Mouse (Mus musculus) stomach, postnatal 0 days (tissue): ENCODE results near the gene Itm2c. TPM values are rescaled to one million over a fixed set of nuclear protein-coding genes. Genes with fewer than 3 reads are reported as not detected.

Experiments
- ATAC-seq: fragments of 200-750 bp; cut with Nextera tagmentation; 2 replicates; pipeline ENCODE4 v1.8.0; 2017; ENCODE audit not compliant: low FRiP score, low TSS enrichment
- DNase-seq: peaks from one replicate; pipeline ENCODE4 v3.0.0-alpha.2; 2016; ENCODE audit warnings: low spot score
- H3K27ac ChIP-seq: fragments of 300-500 bp; sonication (generic); replicated peaks from 2 replicates; pipeline ENCODE4 v1.5.1; 2014; ENCODE audit warnings: mild to moderate bottlenecking, control low read depth
- H3K27me3 ChIP-seq: fragments of 300-500 bp; sonication (generic); 2 replicates; pipeline ENCODE4 v1.6.1; 2014; ENCODE audit warnings: low read length; ENCODE audit not compliant: control insufficient read depth, insufficient read depth
- H3K36me3 ChIP-seq: fragments of 300-500 bp; sonication (generic); 2 replicates; pipeline ENCODE4 v1.6.1; 2014; ENCODE audit warnings: low read length, mixed read lengths; ENCODE audit not compliant: control insufficient read depth, insufficient read depth
- H3K4me1 ChIP-seq: fragments of 300-500 bp; sonication (generic); replicated peaks from 2 replicates; pipeline ENCODE4 v1.6.1; 2014; ENCODE audit warnings: antibody characterized with exemption; ENCODE audit not compliant: control insufficient read depth, insufficient read depth
- H3K4me2 ChIP-seq: fragments of 300-500 bp; sonication (generic); replicated peaks from 2 replicates; pipeline ENCODE4 v1.6.1; 2014; ENCODE audit warnings: low read depth, mild to moderate bottlenecking, control low read depth, moderate library complexity
- H3K4me3 ChIP-seq: fragments of 300-500 bp; sonication (generic); 2 replicates; pipeline ENCODE4 v1.5.1; 2014; ENCODE audit warnings: low read depth, low read length, control low read depth
- H3K9ac ChIP-seq: fragments of 300-500 bp; sonication (generic); 2 replicates; pipeline ENCODE4 v1.6.1; 2014; ENCODE audit warnings: mild to moderate bottlenecking, low read length, control low read depth, mixed read lengths
- H3K9me3 ChIP-seq: fragments of 300-500 bp; sonication (generic); 2 replicates; pipeline ENCODE4 v1.6.1; 2016; ENCODE audit warnings: low read length; ENCODE audit not compliant: control insufficient read depth
- CTCF ChIP-seq: IDR thresholded peaks from 2 replicates; pipeline ENCODE4 v1.5.1; 2016; ENCODE audit warnings: antibody characterized with exemption, low read depth, mild to moderate bottlenecking, moderate library complexity
- EP300 ChIP-seq: optimal IDR thresholded peaks from 2 replicates; pipeline ENCODE3; 2016; ENCODE audit warnings: antibody characterized with exemption
- WGBS: fragments of 180-500 bp; shearing (Covaris S2); extraction: QIAGEN DNeasy Blood & Tissue Kit; methylation state at CpG from one replicate; pipeline ENCODE4 v1.1.7; 2014; 5-methylcytosine and 5-hydroxymethylcytosine counted together
- polyA plus RNA-seq: library from polyadenylated mRNA; unstranded; fragments of >200 nt; fragmentation: Nextera tagmentation; extraction: Ambion mirVana; gene quantifications from 2 replicates; pipeline ENCODE4 v1.2.1, GENCODE M21; 2015

Gene Itm2c
- polyA plus RNA-seq, 1 experiment from 2014 or later, result 134 TPM

DNA sequence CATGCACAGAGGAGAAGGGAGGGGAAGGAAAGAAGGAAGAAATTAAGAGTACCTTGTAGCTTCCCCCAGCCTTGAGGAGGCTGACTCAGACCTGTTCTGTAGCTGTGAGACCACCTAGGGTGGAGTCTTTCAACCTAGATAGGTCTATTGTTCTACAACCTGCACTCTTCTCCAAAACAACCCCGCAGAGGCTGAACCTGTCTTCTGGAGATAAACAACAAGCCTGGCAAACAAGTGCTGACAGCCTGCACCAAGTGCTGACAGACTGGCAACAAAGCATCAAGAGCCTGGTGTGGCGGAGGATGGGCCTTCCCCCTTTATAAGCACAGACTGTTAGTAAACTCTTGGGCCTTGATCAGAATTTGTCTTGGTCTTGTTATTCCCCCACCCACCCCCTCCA lies 23.5 kb upstream of the Itm2c start:
- H3K4me1 ChIP-seq, result no peaks in the 10 kb centered on the region
- no peak for ATAC-seq
- H3K9ac ChIP-seq, result no peak overlapping the region
- no peaks in the 10 kb centered on the region for H3K9me3 ChIP-seq
- H3K27me3 ChIP-seq, result no peaks in the 10 kb centered on the region
- no peak for TF ChIP-seq EP300
- no peak for TF ChIP-seq CTCF
- no peaks in the 10 kb centered on the region for H3K36me3 ChIP-seq
- no peak overlapping the region for H3K27ac ChIP-seq
- no peak for DNase-seq
- WGBS, result 67% methylated on average over 2 of the region's 2 CpGs
- no peak overlapping the region for H3K4me3 ChIP-seq
- no peak overlapping the region for H3K4me2 ChIP-seq

DNA sequence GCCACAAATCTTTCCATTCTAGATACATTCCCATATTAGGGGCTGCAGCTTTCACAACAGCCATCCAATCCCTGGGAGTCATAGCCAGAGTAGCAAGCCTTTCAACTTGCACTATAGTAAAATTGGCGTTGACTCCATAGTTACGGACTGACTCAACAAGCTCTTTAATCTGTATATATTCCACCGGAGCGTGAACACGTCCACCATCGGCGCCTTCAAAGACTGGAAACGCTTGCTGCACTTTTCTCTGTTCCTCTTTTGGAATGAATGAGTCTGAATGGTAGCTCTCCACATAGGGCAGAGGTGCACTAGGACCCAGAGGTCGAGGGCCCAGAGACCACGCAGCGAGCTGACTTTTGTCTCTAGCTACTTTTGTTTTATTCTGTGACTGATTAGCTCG lies 12.1 kb upstream of the Itm2c start:
- H3K27me3 ChIP-seq, result no peaks in the 10 kb centered on the region
- DNase-seq (no peak), ATAC-seq (no peak)
- H3K9me3 ChIP-seq, result 0 out of 2 replicates have a peak, but pooled peaks cover 2% of the 10 kb centered on the region
- no peaks in the 10 kb centered on the region for H3K36me3 ChIP-seq
- H3K9ac ChIP-seq, result no peak overlapping the region
- H3K4me1 ChIP-seq, result no peaks in the 10 kb centered on the region
- WGBS, result 92% methylated on average over 12 of the region's 12 CpGs
- no peak overlapping the region for H3K4me3 ChIP-seq
- TF ChIP-seq EP300, result no peak
- TF ChIP-seq CTCF, result no peak
- H3K4me2 ChIP-seq, result no peak overlapping the region
- H3K27ac ChIP-seq, result no peak overlapping the region

DNA sequence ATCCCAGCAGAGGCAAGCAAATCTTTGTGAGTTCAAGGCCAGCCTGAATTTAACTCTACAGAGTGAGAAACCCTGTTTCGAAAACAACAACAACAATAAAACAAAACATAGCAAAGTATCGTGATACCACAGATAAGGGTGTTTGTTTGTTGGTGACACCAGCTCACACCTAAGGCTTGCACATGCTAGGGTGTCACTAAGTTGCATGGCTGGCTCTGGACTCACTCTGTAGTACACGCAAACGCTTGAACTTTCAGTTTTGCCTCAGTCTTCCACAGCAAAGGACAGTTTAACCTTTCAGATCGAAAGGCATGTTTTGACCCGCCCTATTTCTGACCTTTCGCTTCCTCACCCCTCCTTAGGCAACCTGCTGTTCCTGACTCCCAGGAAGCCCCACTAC lies 6.9 kb upstream of the Itm2c start:
- WGBS, result 79% methylated on average over 7 of the region's 7 CpGs
- ATAC-seq (no peak), DNase-seq (no peak)
- Histone ChIP-seq H3K36me3 (no peaks in the 10 kb centered on the region), H3K4me1 (no peaks in the 10 kb centered on the region), H3K9me3 (no peaks in the 10 kb centered on the region), H3K9ac (no peak overlapping the region), H3K27ac (no peak overlapping the region), H3K4me3 (no peak overlapping the region), H3K27me3 (no peaks in the 10 kb centered on the region), H3K4me2 (no peak overlapping the region)
- TF ChIP-seq CTCF (no peak), EP300 (no peak)

DNA sequence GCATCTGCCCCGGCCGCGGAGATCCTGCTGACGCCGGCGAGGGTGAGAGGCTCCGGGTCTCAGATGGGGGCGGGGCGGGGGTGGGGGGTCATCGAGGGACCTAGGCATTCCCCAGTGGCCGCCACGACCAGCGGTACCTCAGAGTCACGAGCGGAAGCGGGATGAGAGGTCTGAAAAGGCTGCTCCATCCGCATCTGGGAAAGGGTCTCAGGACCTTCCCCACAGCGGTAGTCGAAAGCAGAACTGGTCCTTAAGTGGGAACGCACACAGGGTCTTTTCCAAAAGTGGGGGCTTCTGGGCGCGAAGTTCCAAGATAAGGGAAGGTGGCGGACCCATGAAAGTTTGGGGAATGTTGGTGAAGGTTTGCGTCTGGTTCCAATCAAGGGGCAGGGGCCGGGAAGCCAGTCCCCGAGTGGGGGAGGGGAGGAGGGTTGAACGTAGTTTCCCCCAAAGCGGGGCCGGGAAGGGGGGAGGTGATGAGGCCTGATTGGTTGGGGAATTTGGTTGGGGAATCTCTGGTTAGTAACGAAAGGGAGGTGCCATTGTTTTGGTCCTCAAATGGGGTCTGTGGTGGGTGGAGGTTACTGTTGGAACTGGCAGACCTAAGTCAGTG lies 773 bp downstream of the Itm2c start:
- Histone ChIP-seq H3K9ac (peak overlapping the region; percentile 82), H3K27ac (peak overlapping the region; percentile 86), H3K4me1 (peaks cover 17% of the 10 kb centered on the region; the same call in 1 of the 2 replicates), H3K27me3 (no peaks in the 10 kb centered on the region), H3K4me2 (peak overlapping the region; percentile 66), H3K9me3 (no peaks in the 10 kb centered on the region), H3K4me3 (peak overlapping the region; percentile 89), H3K36me3 (no peaks in the 10 kb centered on the region)
- WGBS, result under 1% methylated on average over 30 of the region's 30 CpGs
- DNase-seq, result peak; percentile 36
- 0 out of 2 replicates have a peak, but pooled peaks have one; percentile 1 for ATAC-seq
- no peak for TF ChIP-seq CTCF
- no peak for TF ChIP-seq EP300

DNA sequence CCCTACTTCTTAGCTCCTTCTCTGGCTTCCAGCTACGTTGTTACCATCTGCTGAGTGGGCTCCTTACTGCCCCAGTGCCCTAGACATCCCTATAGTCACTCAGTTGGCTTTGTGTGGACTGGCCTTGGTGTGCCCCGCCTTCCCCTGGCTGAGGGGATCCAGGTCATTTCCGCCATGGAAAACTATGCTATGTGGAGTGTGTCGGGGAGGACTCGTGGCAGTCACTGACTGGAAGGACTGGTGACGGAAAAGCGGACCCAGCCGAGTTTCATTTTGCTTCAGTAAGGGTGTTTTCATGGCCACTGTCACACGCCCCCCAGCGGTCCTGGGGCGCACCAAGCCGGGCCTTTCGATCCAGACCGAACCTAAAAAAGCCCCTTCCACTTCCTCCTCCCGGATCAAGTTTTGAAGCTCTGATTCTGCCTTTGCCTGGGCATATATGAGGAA lies 1.3 kb downstream of the Itm2c start:
- Histone ChIP-seq H3K36me3 (no peaks in the 10 kb centered on the region), H3K4me2 (peak overlapping the region; percentile 66), H3K27me3 (no peaks in the 10 kb centered on the region), H3K9me3 (no peaks in the 10 kb centered on the region), H3K9ac (peak overlapping the region; percentile 82), H3K4me1 (peaks cover 22% of the 10 kb centered on the region; the same call in 1 of the 2 replicates), H3K4me3 (peak overlapping the region; percentile 89), H3K27ac (peak overlapping the region; percentile 86)
- ATAC-seq (peak; percentile 75), DNase-seq (peak; percentile 73)
- no peak for TF ChIP-seq EP300
- TF ChIP-seq CTCF, result peak; percentile 63
- WGBS, result 5% methylated on average over 15 of the region's 15 CpGs

DNA sequence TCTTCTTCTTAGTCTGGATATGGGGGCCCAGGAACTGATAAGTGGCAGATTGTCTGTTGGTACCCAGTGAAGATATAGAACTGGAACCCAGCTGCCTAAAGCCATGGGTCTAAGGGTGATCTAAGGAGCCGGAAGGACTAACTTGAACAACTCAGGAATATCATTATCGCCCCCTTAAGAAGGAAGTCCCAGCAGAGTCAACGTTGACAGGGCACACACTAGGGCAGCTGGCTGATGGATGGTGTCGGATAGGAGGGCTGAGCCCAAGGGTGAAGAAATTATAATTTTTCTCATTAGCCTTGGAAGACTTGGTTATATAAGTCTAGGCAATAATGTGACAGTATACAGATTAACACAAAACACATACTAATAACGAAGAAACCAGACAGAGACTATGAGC lies 2.0 kb downstream of the Itm2c start:
- Histone ChIP-seq H3K27ac (peak overlapping the region; percentile 86), H3K9me3 (no peaks in the 10 kb centered on the region), H3K4me2 (peak overlapping the region; percentile 66), H3K4me3 (peak overlapping the region; percentile 89; the same call in 1 of the 2 replicates), H3K9ac (peak overlapping the region; percentile 82), H3K27me3 (no peaks in the 10 kb centered on the region), H3K36me3 (no peaks in the 10 kb centered on the region), H3K4me1 (peaks cover 27% of the 10 kb centered on the region; the same call in 1 of the 2 replicates)
- no peak for DNase-seq
- no peak for ATAC-seq
- no peak for TF ChIP-seq CTCF
- no peak for TF ChIP-seq EP300
- WGBS, result 73% methylated on average over 5 of the region's 5 CpGs
